Mouse (Mus musculus) heart, postnatal 0 days (tissue): ENCODE data around the gene Ak9.

Source experiments
- CTCF ChIP-seq: IDR thresholded peaks from 2 replicates; pipeline ENCODE4 v1.5.1; 2016; ENCODE audit warnings: antibody characterized with exemption, control low read depth, low read depth
- EP300 ChIP-seq: IDR thresholded peaks from 2 replicates; pipeline ENCODE4 v1.6.1; 2016; ENCODE audit warnings: antibody characterized with exemption, low read depth

GRCm38 (mm10) chr10:41477018-41477277, 173.2 kb downstream of the Ak9 start:
- TF ChIP-seq CTCF = no peak
- no peak for TF ChIP-seq EP300
